Mouse (Mus musculus): ENCODE data around the gene Zfp771.

Zfp771 gene

DNA sequence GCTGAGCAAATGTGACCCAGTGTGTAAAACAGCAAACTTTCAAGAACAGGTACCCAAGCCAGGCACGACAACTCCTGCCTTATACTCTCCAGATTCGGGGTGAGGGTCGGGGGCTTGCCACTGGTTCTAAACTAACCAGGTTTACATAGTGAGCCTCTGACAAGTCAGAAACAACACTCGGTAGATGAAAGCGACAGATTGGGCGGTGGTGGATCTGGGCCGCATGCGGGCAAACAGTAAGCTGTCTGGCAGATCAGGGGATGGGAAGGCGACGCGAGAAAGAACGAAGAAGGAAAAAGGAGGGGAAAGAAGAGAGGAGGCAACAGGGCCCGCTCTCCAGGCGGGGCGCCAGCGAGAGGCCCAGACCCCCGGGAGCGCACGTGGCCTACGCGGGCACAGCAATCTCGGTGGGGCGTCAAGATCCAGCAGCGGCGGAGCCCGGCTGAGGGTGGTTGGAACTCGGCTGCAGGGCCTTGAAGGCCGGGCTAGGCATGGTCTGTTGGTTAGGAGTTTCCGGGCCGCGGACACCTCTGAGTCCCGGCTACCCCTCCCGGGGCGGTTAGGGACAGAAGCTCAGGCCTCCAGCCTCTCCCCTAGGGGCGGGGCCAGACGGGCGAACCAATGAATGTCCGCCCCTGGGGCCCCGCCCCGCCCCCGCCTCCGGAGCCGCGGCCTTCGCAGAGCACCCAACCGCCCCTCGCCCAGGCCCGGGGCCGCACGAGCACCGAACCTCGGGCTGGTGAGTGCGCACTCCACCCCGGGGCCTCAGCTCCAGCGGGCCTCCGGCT is at the start of gene Zfp771:
TSS of gene Zfp771 (plus strand) at position 405 of the 788 bp plus-strand sequence.
- DNase-seq (ENCODE audit: low spot score): peak; percentile 88

DNA sequence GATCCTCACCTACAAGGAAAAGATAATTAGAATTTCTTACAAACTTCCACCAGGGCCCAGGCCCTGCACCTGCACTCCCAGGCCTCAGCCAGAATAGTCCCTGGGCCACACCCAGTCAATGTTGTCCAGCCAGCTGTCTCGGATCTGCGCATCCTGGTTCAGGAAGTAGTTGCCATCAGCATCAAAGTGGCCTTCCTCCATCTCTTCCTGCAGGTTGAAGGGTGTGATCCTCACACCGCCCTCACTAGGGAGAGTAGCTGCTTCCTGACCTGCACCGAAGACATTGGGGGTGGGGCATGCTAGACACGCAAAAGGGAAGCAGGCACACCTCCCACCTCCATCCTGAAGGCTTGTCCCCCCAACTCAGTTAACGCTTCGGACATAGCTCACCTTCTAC is 49.4 kb upstream of the Zfp771 start:
- DNase-seq (ENCODE audit: low spot score): no peak

DNA sequence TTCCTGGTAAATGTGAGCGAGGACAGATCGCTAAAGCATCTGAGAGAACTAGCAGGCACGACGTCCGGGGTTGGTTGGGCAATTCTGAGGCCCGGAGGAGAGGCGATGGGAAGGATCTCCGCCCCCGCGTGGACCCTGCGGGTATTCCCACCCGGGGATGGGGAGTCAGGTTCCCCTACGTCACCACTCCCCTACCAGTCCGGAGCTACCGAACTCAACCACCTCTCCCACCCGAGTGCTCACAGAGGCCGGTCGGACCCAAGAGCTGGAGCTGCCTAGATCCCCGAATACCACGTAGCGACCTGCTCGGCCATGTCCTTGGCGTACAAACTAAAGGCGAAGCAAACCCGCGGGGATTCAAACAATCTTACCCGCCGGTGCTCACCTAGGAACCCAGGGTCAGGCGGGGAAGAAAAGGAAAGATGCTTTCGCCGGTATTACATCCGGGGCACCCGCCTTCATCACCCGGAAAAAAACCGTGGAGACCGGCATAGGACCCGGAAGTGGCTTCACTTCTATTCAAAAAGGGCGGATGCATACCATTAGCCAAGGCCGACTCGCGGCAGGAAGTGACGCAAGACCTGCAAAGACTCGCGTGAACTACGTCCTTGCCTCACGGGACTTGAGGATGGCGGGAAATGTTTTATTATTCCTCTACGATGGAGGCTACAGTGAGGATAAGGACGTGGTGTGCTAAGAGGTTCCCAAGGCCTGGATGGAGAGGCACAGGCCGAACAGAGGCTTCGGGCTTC is 48.4 kb upstream of the Zfp771 start, which contains the start of gene Cd2bp2:
TSS of gene Cd2bp2 (minus strand) at position 507 of the 752 bp plus-strand sequence.
- DNase-seq (ENCODE audit: low spot score): peak; percentile 96

DNA sequence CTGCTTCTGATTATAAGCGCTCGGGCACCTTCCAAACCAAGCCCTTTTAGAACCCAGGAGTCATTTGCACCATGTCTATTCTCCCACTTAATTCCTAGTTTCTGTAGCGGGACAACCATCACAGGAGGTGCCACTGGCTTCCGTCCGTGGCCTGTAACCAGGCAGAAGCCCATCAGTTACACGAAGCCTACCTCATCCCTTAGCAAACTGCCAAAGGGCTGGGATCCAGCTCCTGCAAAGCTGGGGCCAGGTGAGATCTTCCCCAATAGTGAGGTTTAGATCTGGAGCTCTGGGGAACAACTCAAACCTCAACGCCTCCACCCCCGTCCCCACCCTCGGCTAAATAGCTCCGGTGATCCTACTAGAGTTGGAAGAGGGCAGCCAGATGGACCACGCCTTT is 47.6 kb upstream of the Zfp771 start:
- DNase-seq (ENCODE audit: low spot score): no peak

DNA sequence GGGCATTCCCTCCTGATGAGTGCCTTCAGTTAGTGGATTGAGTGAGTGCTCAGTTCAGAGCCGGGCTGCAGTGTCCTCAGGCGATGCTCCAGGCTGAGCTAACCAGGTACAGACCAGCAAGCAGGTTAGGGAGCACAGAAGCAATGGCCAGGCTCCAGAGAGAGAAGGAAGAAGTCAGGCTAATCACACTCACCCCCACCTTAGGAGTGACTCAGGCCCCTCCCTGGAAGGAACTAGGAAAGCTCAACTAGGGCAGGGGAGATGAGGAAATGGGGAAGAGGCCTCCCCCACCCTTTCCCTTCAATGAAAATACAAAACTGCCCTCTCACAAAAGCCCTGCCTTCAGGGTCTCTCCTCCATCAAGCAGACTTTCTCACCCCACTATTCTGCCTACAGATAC is 37.5 kb upstream of the Zfp771 start:
- DNase-seq (ENCODE audit: low spot score): no peak

DNA sequence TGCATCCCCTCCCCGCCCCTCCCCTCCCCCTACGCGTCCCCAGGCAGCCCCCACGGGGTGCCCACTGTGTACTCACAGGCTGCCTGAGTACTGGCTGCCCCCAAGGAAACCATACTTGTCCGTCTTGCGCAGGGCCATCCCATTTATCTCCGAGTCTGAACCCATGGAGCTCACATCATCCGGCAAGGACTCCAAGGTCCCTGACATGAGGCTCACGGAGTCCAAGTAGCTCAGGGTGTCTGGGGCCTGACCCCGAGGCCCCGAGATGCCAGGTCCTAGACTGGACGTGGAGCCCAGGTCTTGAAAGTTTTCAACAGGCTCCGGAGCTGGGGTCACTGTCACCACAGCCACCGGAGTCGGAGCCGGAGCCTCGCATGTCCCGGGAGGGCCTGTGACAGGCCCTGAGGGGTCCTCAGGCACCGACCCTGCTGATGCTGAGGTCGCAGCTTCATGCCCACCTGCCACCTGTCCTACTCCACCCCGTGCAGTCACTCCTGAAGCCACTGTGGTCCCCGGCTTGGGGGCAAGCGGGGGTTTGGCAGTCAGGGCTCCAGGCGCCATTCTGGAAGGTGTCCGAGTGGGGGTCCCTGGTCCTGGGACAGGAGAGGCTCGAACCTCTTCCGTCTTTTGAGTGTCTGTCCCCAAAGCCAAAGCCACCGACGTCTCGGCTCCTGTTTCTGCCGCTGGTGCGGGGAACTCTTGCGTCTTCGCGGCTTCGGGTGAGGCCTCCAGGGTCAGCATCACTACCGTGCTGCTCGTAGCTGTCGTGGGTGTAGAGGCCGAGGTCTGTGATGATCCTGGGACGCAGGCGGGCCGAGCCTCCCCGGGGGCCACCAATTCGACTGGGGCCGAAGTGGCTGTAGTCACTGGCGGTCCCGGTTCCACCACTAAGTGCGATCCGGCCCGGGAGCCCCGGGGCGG is 36.4 kb upstream of the Zfp771 start:
- no peak for DNase-seq (ENCODE audit: low spot score)

DNA sequence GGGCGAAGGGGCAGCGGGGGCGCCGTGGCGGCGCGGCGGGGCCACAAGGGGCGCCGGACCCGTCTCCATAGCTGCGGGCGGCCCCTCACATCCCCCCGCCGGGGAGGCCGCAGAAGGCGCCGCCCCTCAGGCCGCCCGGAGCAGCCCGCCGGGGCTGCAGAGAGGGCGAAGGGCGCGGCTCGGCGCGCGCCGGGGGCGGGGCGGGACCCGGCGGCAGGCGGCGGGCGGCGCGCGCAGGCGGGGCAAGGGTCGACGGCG is 35.9 kb upstream of the Zfp771 start, which contains the start of gene Tbc1d10b:
TSS of gene Tbc1d10b (minus strand) at position 174 of the 258 bp plus-strand sequence.
- no peak for DNase-seq (ENCODE audit: low spot score)

DNA sequence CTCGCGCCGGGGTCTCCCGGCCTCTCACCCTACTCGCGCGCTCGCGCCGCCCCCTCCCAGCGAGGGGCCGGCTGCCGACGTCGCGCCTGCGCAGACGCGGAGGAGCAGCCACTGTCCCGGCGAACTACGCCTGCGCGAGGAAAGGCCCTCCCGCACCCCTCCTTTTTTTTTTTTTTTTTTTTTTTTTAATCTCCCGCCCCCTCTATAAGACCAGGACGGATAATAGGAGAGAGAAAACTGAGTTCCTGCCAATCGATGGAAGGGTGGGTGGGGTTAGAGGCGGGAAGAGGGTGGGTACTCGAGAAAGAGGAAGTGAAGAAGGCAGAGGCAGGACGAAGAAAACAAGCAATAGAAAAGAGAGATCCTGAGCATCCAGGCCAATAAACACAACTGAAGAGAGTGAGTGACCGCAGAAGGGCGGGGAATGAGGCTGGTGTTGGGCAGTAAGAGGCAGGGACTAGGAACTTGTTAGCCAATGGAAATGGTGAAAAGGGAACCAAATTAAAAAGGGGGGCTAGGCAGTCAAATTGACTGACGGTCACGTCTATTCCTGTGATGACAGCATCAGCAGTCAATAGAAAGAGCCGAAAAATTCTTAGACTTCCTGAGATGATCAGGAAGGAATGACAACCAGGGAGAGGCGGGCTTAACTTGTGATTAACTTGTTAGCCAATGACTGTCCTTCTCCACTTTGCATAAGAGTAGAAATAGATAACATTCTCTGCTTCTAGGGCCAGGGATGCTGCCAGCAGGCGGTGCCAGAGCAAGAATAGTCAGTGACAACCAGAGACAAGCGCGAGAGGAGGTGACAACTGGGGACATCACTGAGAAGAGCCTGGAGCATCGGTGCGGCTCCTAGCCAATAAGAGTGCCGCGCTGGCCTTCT is 35.3 kb upstream of the Zfp771 start, which contains the start of gene Mylpf:
TSS of gene Mylpf (plus strand) at position 338 of the 886 bp plus-strand sequence.
- peak; percentile 93 for DNase-seq (ENCODE audit: low spot score)

DNA sequence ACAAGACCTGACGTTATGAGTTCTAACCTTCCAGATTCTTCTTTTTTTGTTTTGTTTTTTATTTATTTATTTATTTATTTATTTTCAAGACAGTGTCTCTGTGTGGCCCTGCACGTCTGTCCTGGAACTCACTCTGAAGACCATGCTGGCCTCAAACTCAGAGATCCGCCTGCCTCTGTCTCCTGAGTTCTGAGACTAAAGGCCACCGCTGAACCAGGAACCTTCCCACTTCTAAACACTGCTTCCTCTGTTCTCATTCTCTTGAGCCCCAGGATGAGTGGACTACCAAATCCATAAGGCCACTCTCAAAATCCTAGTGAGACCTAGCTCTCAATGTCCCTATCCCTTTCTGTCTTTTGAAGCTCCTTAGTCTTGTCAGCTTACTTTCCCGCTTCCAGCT is 34.2 kb upstream of the Zfp771 start:
- no peak for DNase-seq (ENCODE audit: low spot score)

DNA sequence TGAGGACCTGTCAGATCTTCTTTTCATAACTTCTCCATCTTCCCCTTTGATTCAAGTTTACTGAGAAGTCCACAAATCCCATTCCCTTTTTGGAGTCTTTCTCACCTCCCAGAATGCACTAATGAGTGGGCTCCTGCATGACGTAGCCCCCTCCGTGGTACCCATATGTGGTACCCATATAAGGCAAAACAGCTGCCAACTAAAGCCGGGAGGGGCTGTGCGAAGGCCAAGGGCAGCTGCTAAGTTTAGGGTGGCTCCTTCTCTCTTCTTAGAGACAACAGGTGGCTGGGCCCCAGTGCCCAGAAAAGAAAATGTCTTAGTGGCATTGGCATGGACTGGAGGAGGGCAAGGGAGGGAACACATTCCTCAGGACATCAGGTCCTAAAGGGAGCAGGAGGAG is 33.8 kb upstream of the Zfp771 start:
- DNase-seq (ENCODE audit: low spot score): no peak

DNA sequence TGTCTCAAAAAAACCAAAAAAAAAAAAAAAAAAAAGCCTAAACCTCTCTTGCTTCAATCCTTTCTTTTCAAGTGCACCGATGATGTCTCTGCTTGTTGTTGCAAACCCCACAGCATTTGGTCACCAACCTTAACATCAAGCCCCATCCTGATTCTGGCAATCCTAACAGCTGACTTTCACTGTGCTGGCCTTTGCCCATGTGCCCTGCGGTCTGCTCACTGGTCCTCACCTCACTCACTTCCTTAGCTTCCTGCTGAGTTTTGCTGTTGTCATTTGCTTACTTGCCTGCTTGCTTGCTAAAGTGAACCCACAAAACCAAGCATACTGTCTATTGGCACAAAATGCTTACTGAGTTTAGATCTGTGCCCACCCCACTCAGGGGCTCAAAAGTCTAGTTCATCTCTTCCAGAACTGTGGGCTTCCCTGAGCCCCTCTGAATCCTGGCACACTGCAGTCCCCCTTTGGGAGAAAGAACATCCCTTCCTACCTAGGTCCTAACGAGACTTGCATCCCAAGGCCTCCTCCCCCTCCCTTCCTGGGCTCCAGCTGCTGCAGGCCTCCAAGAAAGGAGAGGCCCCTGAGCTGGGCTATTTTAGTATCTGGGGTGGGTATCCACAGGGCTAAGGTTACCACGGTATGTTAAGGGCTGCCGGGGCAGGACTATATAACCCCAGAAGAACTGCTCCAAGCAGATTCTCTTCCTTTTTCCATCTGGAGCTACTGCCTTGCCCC is 32.9 kb upstream of the Zfp771 start:
- DNase-seq (ENCODE audit: low spot score): no peak

DNA sequence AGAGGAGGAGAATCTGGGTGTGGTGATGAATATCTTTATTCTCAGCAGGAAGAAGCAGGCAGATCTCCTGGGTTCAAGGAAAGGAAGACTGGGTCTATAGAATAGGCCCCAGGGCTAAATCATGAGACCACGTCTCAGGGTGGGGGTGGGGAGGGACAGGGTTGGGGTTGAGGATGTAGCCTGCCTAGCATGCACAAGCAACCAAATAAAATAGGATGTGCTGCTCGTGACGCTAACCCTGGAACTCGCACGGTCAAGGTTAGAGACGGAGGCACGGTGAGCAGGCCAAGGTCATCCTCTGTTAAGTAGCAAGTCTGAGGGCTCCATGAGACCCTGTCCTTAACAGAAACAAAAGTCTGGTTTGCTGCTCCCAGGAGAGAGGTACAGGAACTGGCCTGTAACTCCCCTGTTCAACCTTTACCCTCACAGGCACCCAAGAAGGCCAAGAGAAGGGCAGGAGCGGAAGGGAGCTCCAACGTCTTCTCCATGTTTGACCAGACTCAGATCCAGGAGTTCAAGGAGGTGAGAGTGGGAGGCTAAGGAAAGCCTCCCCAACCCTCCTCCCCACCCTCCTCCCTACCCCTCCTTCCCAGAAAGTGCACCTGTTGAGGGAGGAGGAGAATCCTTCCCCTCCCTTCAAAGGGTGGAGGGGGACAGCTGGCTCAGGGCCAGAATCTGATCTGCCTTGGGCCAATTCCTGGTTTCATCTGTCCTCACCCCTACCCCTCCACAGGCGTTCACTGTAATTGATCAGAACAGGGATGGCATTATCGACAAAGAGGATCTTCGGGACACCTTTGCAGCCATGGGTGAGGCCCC is 31.4 kb upstream of the Zfp771 start:
- no peak for DNase-seq (ENCODE audit: low spot score)

DNA sequence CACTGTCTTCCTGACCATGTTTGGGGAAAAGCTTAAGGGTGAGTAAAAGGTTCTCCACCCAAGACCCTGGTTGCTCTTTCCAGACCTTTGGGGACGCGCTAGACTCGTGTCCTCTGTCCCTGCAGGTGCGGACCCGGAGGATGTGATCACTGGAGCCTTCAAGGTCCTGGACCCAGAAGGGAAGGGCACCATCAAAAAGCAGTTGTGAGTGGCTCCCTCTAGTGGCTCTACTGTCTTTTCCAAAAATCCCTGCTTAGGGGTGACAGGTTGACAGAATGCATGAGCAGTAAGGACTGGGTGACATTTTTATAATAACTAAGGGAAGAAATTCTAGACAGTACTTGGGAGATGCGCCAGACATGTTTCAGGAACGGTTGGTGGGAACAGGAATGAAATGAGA is 30.6 kb upstream of the Zfp771 start:
- peak; percentile 53 for DNase-seq (ENCODE audit: low spot score)

DNA sequence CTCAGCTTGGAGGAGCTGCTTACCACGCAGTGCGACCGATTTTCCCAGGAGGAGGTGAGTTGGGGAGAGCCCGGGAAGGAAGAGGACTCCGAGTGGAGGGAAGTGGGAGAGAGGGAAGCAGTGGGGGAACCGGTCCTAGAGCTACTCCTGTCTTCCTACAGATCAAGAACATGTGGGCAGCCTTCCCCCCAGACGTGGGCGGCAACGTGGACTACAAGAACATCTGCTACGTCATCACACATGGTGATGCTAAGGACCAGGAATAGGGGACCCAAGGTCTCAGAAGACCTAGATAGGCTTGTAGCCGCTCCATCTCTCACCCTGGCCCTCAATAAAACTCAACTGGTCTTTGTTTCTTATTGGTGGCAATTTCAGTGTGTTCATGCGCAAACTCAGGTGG is 30.1 kb upstream of the Zfp771 start:
- no peak for DNase-seq (ENCODE audit: low spot score)

DNA sequence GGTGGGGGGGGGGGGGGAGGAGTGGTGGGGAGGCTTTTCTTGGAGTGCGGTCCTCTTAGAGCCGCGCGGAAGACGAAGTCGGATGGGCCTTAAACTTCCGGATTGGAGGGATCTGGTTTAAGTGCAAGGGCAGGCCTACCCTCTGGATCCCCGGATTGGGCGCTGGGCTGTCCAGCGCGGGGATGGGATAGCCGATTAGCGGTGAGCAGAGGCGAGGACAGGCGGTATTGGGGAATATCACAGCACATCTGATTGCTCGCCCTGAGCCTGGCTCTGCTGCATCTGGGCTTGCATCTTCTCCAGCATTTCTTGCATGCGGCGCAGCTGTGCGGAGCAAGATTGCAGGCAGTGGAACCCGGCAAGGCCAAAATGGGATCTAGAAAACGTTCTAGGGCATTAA is 29.6 kb upstream of the Zfp771 start:
- DNase-seq (ENCODE audit: low spot score): no peak

DNA sequence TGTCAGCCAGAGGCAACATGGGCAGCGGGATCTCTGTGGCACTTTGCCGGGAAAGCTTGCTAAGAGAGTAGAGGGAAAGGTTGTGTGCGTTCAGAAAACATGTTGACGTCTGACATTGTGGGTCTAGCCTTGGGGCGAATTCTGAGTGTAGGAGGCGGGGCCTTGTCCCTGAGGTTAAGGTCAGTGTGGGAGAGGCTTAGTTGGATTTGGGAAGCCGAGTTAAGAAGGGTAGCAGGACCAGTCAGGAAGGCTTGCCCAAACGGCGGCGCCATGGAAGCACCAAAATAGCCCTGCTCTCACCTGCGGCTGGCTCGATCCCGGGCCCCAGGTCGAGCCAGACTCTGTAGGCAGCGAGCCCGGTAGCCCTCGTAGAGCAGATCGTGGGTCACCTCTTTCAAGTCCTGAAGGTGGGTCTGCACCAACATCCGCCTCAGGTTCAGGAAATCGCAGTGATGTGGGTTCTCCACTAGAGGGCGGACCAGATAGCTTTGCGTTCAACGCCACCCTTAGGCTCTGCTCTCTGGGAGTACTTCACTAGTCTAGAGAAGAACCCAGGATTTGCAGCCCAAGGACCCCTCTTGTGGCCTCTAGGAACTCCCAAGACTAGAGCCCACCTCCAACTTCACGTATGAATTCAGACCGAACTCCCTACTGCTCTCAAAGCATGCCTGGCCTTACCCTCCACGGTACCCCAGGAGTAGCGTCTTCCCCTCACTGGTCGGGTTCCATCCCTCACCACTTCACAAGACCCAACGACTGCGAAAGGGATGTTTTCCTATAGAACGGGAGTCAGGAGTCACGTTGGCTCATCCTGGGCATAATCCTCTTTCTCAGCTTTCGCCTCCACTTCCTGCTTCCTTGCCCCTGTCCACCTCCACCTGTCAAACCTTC is 28.8 kb upstream of the Zfp771 start:
- peak; percentile 69 for DNase-seq (ENCODE audit: low spot score)

DNA sequence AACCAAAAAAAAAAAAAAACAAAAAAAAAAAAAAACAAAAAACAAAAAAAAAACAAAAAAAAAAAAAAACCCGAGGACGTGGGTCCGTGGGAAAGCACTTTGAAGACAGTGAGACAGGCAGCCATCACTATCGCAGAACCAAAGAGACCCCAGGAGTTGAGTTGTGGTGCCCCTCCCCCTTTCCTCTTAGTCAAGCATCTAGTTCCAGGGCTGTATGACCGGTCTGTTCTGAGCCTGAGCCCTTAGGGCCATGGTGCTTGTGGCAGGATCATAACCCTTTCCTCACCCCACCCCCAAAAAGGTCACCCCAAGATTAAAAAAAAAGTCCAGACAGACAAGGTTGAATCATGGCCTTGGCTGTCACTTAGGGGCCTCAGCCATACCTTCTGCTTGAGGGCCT is 27.8 kb upstream of the Zfp771 start:
- DNase-seq (ENCODE audit: low spot score): no peak

DNA sequence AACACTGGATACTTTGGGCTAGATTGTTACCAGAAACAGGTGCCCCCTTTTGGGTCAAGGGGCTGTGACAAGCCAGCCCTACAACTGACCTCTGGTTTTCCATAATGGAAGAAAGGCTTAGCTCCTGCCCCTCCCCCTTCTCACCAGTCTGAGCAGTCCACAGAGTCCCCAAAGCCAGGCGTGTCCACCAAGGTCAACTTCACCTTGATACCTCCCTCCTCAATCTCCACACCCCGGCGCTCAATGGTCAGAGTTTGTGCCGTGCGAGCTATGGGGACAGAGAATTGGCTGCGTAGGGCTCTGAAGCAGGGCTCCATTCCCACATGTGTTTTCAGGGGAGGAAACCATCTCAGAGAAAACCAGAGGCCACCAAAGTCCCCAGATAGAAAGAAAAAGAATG is 26.6 kb upstream of the Zfp771 start:
- DNase-seq (ENCODE audit: low spot score): no peak
